ENCODE assay signal across 22 mouse cellular contexts in the genomic region with DNA sequence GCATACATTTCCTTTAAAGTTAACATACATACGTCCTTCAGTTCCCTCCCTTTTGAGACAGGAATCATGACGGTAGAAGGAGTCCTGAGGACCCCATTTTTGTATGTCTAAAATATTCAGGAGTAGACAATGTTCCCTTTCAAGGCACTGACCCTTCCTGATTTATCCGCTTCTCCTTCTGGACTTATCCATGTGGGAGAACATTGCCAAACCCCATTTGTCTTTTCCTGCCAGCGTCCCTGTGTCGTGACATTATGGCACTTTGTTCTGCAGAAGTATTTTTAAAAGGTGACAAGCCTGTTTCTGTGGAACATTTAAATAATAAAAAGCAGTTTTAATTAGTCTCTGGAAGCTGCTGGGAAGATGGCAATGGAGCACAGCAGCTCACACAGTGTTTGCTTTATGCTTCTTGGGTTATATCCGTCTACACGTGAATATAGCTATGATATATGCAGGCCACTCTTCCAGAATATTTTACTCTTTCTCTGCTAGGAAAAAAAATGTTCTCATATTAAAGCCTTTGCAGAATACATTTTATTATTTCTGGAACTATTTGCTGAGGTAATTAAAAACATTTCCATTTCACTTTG.
DNase-seq lines count a peak whose midpoint lies in the region; ATAC-seq and TF ChIP-seq lines count a peak whose summit lies in the region.
"Had no signal": no experiment of that assay in that cellular context is flagged by ENCODE, and none has a peak within 500 bp of the region (broad histone marks: within the 10 kb centered on the region; RNA-seq: fewer than 3 reads in every experiment).

No protein-coding gene starts in this region.

- H3K27ac ChIP-seq in limb, embryonic 14.5 days (replicated peaks; ENCODE audit: low read depth, low read length), result 0 out of 2 replicates have a peak overlapping the region, but pooled peaks have one; percentile 13
- no peak overlapping the region for H3K27ac ChIP-seq in limb, embryonic 10.5 days
- H3K27ac ChIP-seq in forebrain, embryonic 15.5 days (replicated peaks), result no peak overlapping the region
- no peak overlapping the region for H3K27ac ChIP-seq in neural tube, embryonic 12.5 days
- H3K27ac ChIP-seq: intestine, embryonic 15.5 days; left cerebral cortex, adult 2 months; limb, embryonic 12.5 days; liver, embryonic 14.5 days; lung, embryonic 15.5 days; macrophage had no signal

- H3K27me3 ChIP-seq in limb, embryonic 14.5 days (ENCODE audit: control insufficient read depth, insufficient read depth, low read length), result no peaks in the 10 kb centered on the region
- H3K27me3 ChIP-seq in limb, embryonic 10.5 days (ENCODE audit: low read depth, poor library complexity, severe bottlenecking), result no peaks in the 10 kb centered on the region
- no peaks in the 10 kb centered on the region for H3K27me3 ChIP-seq in forebrain, embryonic 15.5 days
- H3K27me3 ChIP-seq in neural tube, embryonic 12.5 days (replicated peaks), result no peaks in the 10 kb centered on the region
- H3K27me3 ChIP-seq: intestine, embryonic 15.5 days; limb, embryonic 12.5 days; lung, embryonic 15.5 days had no signal

- TF ChIP-seq POLR2A in limb, embryonic 14.5 days (IDR thresholded peaks at IDR 0.05; ENCODE audit: borderline replicate concordance, extremely low read depth, insufficient read depth, insufficient read length), result no peak

- no peaks in the 10 kb centered on the region for H3K9me3 ChIP-seq in limb, embryonic 14.5 days (ENCODE audit: control insufficient read depth, low read length)
- no peaks in the 10 kb centered on the region for H3K9me3 ChIP-seq in limb, embryonic 10.5 days (replicated peaks)
- H3K9me3 ChIP-seq in forebrain, embryonic 15.5 days, result no peaks in the 10 kb centered on the region
- H3K9me3 ChIP-seq in neural tube, embryonic 12.5 days, result no peaks in the 10 kb centered on the region
- H3K9me3 ChIP-seq: intestine, embryonic 15.5 days; limb, embryonic 12.5 days; lung, embryonic 15.5 days had no signal

- H3K9ac ChIP-seq in limb, embryonic 14.5 days (ENCODE audit: low read depth, low read length, severe bottlenecking), result no peak overlapping the region
- no peak overlapping the region for H3K9ac ChIP-seq in forebrain, embryonic 15.5 days (replicated peaks)
- no peak overlapping the region for H3K9ac ChIP-seq in neural tube, embryonic 12.5 days
- H3K9ac ChIP-seq: intestine, embryonic 15.5 days; limb, embryonic 12.5 days; liver, embryonic 14.5 days; lung, embryonic 15.5 days had no signal

- no peak overlapping the region for H3K4me3 ChIP-seq in limb, embryonic 14.5 days (replicated peaks; ENCODE audit: low read length)
- H3K4me3 ChIP-seq in limb, embryonic 10.5 days, result no peak overlapping the region
- H3K4me3 ChIP-seq in forebrain, embryonic 15.5 days, result no peak overlapping the region
- no peak overlapping the region for H3K4me3 ChIP-seq in neural tube, embryonic 12.5 days
- H3K4me3 ChIP-seq: intestine, embryonic 15.5 days; left cerebral cortex, adult 2 months; limb, embryonic 12.5 days; lung, embryonic 15.5 days had no signal

- H3K4me2 ChIP-seq in limb, embryonic 14.5 days (replicated peaks; ENCODE audit: low read depth, low read length, severe bottlenecking), result no peak overlapping the region; the same call in 1 of the 2 replicates
- H3K4me2 ChIP-seq in forebrain, embryonic 15.5 days (replicated peaks), result no peak overlapping the region
- H3K4me2 ChIP-seq in neural tube, embryonic 12.5 days (replicated peaks), result no peak overlapping the region; the same call in 1 of the 2 replicates
- H3K4me2 ChIP-seq: heart, embryonic 11.5 days; intestine, embryonic 15.5 days; limb, embryonic 12.5 days; lung, embryonic 15.5 days had no signal

- H3K36me3 ChIP-seq in limb, embryonic 14.5 days (ENCODE audit: control insufficient read depth, insufficient read depth, low read length), result no peaks in the 10 kb centered on the region
- H3K36me3 ChIP-seq in limb, embryonic 10.5 days, result no peaks in the 10 kb centered on the region
- H3K36me3 ChIP-seq in forebrain, embryonic 15.5 days, result no peaks in the 10 kb centered on the region
- no peaks in the 10 kb centered on the region for H3K36me3 ChIP-seq in neural tube, embryonic 12.5 days
- H3K36me3 ChIP-seq: intestine, embryonic 15.5 days; limb, embryonic 12.5 days; lung, embryonic 15.5 days had no signal

- ATAC-seq in limb, embryonic 14.5 days (ENCODE audit: low FRiP score, low read depth), result no peak
- peak; percentile 67; the same call in 1 of the 2 replicates for ATAC-seq in forebrain, embryonic 15.5 days (replicated peaks)
- ATAC-seq in neural tube, embryonic 12.5 days (ENCODE audit: low FRiP score, low read depth), result peak; percentile 84
- no peak for ATAC-seq in megakaryocyte progenitor cell, adult 5-6 weeks (replicated peaks; ENCODE audit: poor library complexity)
- ATAC-seq: CD4-positive, CD25-positive, alpha-beta regulatory T cell, adult 4 months; intestine, embryonic 15.5 days; Patski had no signal

- peak; percentile 8 to 27 for DNase-seq in cerebellum, postnatal 14 days
- DNase-seq in cerebellum, adult 9-10 months, result no peak
- DNase-seq in limb, embryonic 14.5 days (ENCODE audit: low spot score), result no peak
- DNase-seq in limb, embryonic 10.5 days (ENCODE audit: low spot score), result no peak
- DNase-seq in thymus, postnatal 25 days, result no peak
- DNase-seq: adrenal gland, adult 8-10 months; cerebellum, postnatal 25 days; heart, postnatal 36 days; kidney, adult 9 months; kidney, postnatal 25 days had no signal

- H3K4me1 ChIP-seq in limb, embryonic 14.5 days (ENCODE audit: control insufficient read depth, insufficient read depth, low read length), result 0 out of 2 replicates have a peak, but pooled peaks cover 2% of the 10 kb centered on the region
- H3K4me1 ChIP-seq in limb, embryonic 10.5 days, result peaks cover 20% of the 10 kb centered on the region
- H3K4me1 ChIP-seq in forebrain, embryonic 15.5 days, result no peaks in the 10 kb centered on the region
- peaks cover 8% of the 10 kb centered on the region; the same call in 1 of the 2 replicates for H3K4me1 ChIP-seq in neural tube, embryonic 12.5 days
- H3K4me1 ChIP-seq: intestine, embryonic 15.5 days; lung, embryonic 15.5 days had no signal

- 29% methylated on average over 7 of the region's 7 CpGs for WGBS in limb, embryonic 14.5 days
- 60% methylated on average over 7 of the region's 7 CpGs for WGBS in limb, embryonic 10.5 days
- 14% methylated on average over 7 of the region's 7 CpGs for WGBS in forebrain, embryonic 15.5 days
- 10% methylated on average over 7 of the region's 7 CpGs for WGBS in neural tube, embryonic 12.5 days

Comparison
In these comparisons a context has a peak if more than half of its experiments do, and no peak if none do; other contexts are left out.
1. DNase-seq: peak in cerebellum, postnatal 14 days (2 of 2); none in cerebellum, adult 9-10 months (single experiment), limb, embryonic 14.5 days (single experiment), limb, embryonic 10.5 days (single experiment) and thymus, postnatal 25 days (single experiment).
2. ATAC-seq: peak in forebrain, embryonic 15.5 days (single experiment) and neural tube, embryonic 12.5 days (single experiment); none in limb, embryonic 14.5 days (single experiment) and megakaryocyte progenitor cell, adult 5-6 weeks (single experiment).